Mouse (Mus musculus): Measurements from ENCODE around the gene Dnah6. TPM values are rescaled to one million over a fixed set of nuclear protein-coding genes. Genes with fewer than 3 reads are reported as not detected.

Gene Dnah6
- polyA plus RNA-seq (2012; rRNA removed) = 0.42 and 1.0 TPM in 2 replicates

- no peak for TF ChIP-seq CTCF (IDR thresholded peaks at IDR 0.05; ENCODE audit: borderline replicate concordance, extremely low read depth, insufficient read depth, insufficient read length)
- no peak; the same call in 1 of the 2 replicates for TF ChIP-seq POLR2A (IDR thresholded peaks at IDR 0.05; ENCODE audit: borderline replicate concordance, extremely low read depth, insufficient read depth, insufficient read length, poor library complexity, severe bottlenecking)
- DNase-seq (ENCODE audit: low read depth) = peak; percentile 98
Observed at GRCm38 (mm10) chr6:73221189-73221957, at the start of gene Dnah6. Dnah6 (minus strand) TSS chr6:73221651.

- TF ChIP-seq POLR2A (IDR thresholded peaks at IDR 0.05; ENCODE audit: borderline replicate concordance, extremely low read depth, insufficient read depth, insufficient read length, poor library complexity, severe bottlenecking) = no peak
- TF ChIP-seq CTCF (IDR thresholded peaks at IDR 0.05; ENCODE audit: borderline replicate concordance, extremely low read depth, insufficient read depth, insufficient read length) = no peak
- DNase-seq (ENCODE audit: low read depth) = no peak
Observed at GRCm38 (mm10) chr6:73269374-73269773, 47.9 kb upstream of the Dnah6 start.

- no peak for TF ChIP-seq POLR2A (IDR thresholded peaks at IDR 0.05; ENCODE audit: borderline replicate concordance, extremely low read depth, insufficient read depth, insufficient read length, poor library complexity, severe bottlenecking)
- TF ChIP-seq CTCF (IDR thresholded peaks at IDR 0.05; ENCODE audit: borderline replicate concordance, extremely low read depth, insufficient read depth, insufficient read length) = no peak
Observed at GRCm38 (mm10) chr6:73267738-73268311, 46.4 kb upstream of the Dnah6 start.

GRCm38 (mm10) chr6:73264801-73265200, 43.4 kb upstream of the Dnah6 start:
- no peak for TF ChIP-seq POLR2A (IDR thresholded peaks at IDR 0.05; ENCODE audit: borderline replicate concordance, extremely low read depth, insufficient read depth, insufficient read length, poor library complexity, severe bottlenecking)
- TF ChIP-seq CTCF (IDR thresholded peaks at IDR 0.05; ENCODE audit: borderline replicate concordance, extremely low read depth, insufficient read depth, insufficient read length) = no peak
- DNase-seq (ENCODE audit: low read depth) = no peak

More at GRCm38 (mm10) chr6:73267738-73268311, 46.4 kb upstream of the Dnah6 start:
- DNase-seq (ENCODE audit: low read depth) = no peak

- no peak for TF ChIP-seq CTCF (IDR thresholded peaks at IDR 0.05; ENCODE audit: borderline replicate concordance, extremely low read depth, insufficient read depth, insufficient read length)
- no peak for TF ChIP-seq POLR2A (IDR thresholded peaks at IDR 0.05; ENCODE audit: borderline replicate concordance, extremely low read depth, insufficient read depth, insufficient read length, poor library complexity, severe bottlenecking)
- no peak for DNase-seq (ENCODE audit: low read depth)
Observed at GRCm38 (mm10) chr6:73260110-73260509, 38.7 kb upstream of the Dnah6 start.

- no peak for TF ChIP-seq CTCF (IDR thresholded peaks at IDR 0.05; ENCODE audit: borderline replicate concordance, extremely low read depth, insufficient read depth, insufficient read length)
- TF ChIP-seq POLR2A (IDR thresholded peaks at IDR 0.05; ENCODE audit: borderline replicate concordance, extremely low read depth, insufficient read depth, insufficient read length, poor library complexity, severe bottlenecking) = no peak
- DNase-seq (ENCODE audit: low read depth) = no peak
Observed at GRCm38 (mm10) chr6:73257068-73257467, 35.6 kb upstream of the Dnah6 start.

- TF ChIP-seq POLR2A (IDR thresholded peaks at IDR 0.05; ENCODE audit: borderline replicate concordance, extremely low read depth, insufficient read depth, insufficient read length, poor library complexity, severe bottlenecking) (no peak), CTCF (IDR thresholded peaks at IDR 0.05; ENCODE audit: borderline replicate concordance, extremely low read depth, insufficient read depth, insufficient read length) (no peak)
- no peak for DNase-seq (ENCODE audit: low read depth)
Observed at GRCm38 (mm10) chr6:73254307-73255228, 33.1 kb upstream of the Dnah6 start.

- TF ChIP-seq POLR2A (IDR thresholded peaks at IDR 0.05; ENCODE audit: borderline replicate concordance, extremely low read depth, insufficient read depth, insufficient read length, poor library complexity, severe bottlenecking) (no peak), CTCF (IDR thresholded peaks at IDR 0.05; ENCODE audit: borderline replicate concordance, extremely low read depth, insufficient read depth, insufficient read length) (no peak)
- DNase-seq (ENCODE audit: low read depth) = no peak
Observed at GRCm38 (mm10) chr6:73253584-73253983, 32.1 kb upstream of the Dnah6 start.

GRCm38 (mm10) chr6:73253006-73253405, 31.6 kb upstream of the Dnah6 start:
- no peak for DNase-seq (ENCODE audit: low read depth)
- no peak for TF ChIP-seq POLR2A (IDR thresholded peaks at IDR 0.05; ENCODE audit: borderline replicate concordance, extremely low read depth, insufficient read depth, insufficient read length, poor library complexity, severe bottlenecking)
- TF ChIP-seq CTCF (IDR thresholded peaks at IDR 0.05; ENCODE audit: borderline replicate concordance, extremely low read depth, insufficient read depth, insufficient read length) = no peak

- TF ChIP-seq CTCF (IDR thresholded peaks at IDR 0.05; ENCODE audit: borderline replicate concordance, extremely low read depth, insufficient read depth, insufficient read length) = no peak
- TF ChIP-seq POLR2A (IDR thresholded peaks at IDR 0.05; ENCODE audit: borderline replicate concordance, extremely low read depth, insufficient read depth, insufficient read length, poor library complexity, severe bottlenecking) = no peak
- no peak for DNase-seq (ENCODE audit: low read depth)
Observed at GRCm38 (mm10) chr6:73252396-73252795, 30.9 kb upstream of the Dnah6 start.

- DNase-seq (ENCODE audit: low read depth) = no peak
Observed at GRCm38 (mm10) chr6:73251336-73251735, 29.9 kb upstream of the Dnah6 start.

More at GRCm38 (mm10) chr6:73251336-73251735, 29.9 kb upstream of the Dnah6 start:
- TF ChIP-seq POLR2A (IDR thresholded peaks at IDR 0.05; ENCODE audit: borderline replicate concordance, extremely low read depth, insufficient read depth, insufficient read length, poor library complexity, severe bottlenecking) (no peak), CTCF (IDR thresholded peaks at IDR 0.05; ENCODE audit: borderline replicate concordance, extremely low read depth, insufficient read depth, insufficient read length) (no peak)
